Mouse (Mus musculus) lung, postnatal 36 days (tissue): ENCODE measurements around the gene Gtse1.
A peak's percentile ranks its signal among the peaks of the same experiment; 100 is the strongest.
"Not testable (repeated sequence)": the region's sequence is repeated elsewhere in the genome, so short reads cannot be mapped to it uniquely, and the experiment has no call there.

Experiments
- DNase-seq: peaks from one replicate; pipeline ENCODE4 v3.0.0; 2022; ENCODE audit warnings: mixed read lengths

Gene Gtse1

GRCm38 (mm10) chr15:85859490-85860031 lies at the start of gene Gtse1:
Gene Gtse1 (plus strand): TSS chr15:85859745.
- DNase-seq: peak; percentile 99

GRCm38 (mm10) chr15:85810462-85810805 lies 49.1 kb upstream of the Gtse1 start:
- DNase-seq: no peak

- DNase-seq: peak; percentile 76
Measured at GRCm38 (mm10) chr15:85810806-85811521, 48.6 kb upstream of the Gtse1 start.

GRCm38 (mm10) chr15:85811535-85812277 lies 47.8 kb upstream of the Gtse1 start, which contains the start of gene Cdpf1:
Gene Cdpf1 (minus strand): TSS chr15:85811697.
- DNase-seq: peak; percentile 99

- no peak for DNase-seq
Measured at GRCm38 (mm10) chr15:85813428-85813827, 46.1 kb upstream of the Gtse1 start.

GRCm38 (mm10) chr15:85821203-85822010 lies 38.1 kb upstream of the Gtse1 start, which contains the start of gene Pkdrej:
Gene Pkdrej (minus strand): TSS chr15:85821734.
- DNase-seq: no peak

- DNase-seq: peak; percentile 26
Measured at GRCm38 (mm10) chr15:85822011-85822359, 37.6 kb upstream of the Gtse1 start.

- no peak for DNase-seq
Measured at GRCm38 (mm10) chr15:85826676-85827075, 32.9 kb upstream of the Gtse1 start.

- peak; percentile 44 for DNase-seq
Measured at GRCm38 (mm10) chr15:85828071-85828470, 31.5 kb upstream of the Gtse1 start.

- DNase-seq: no peak
Measured at GRCm38 (mm10) chr15:85829470-85829869, 30.1 kb upstream of the Gtse1 start.

- DNase-seq: peak; percentile 95
Measured at GRCm38 (mm10) chr15:85831954-85832590, 27.5 kb upstream of the Gtse1 start, which contains the start of gene Ttc38. Gene Ttc38 (plus strand): TSS chr15:85832306.

- DNase-seq: no peak
Measured at GRCm38 (mm10) chr15:85832599-85832998, 26.9 kb upstream of the Gtse1 start.

- peak; percentile 28 for DNase-seq
Measured at GRCm38 (mm10) chr15:85835335-85835734, 24.2 kb upstream of the Gtse1 start.

- DNase-seq: no peak
Measured at GRCm38 (mm10) chr15:85836887-85837286, 22.7 kb upstream of the Gtse1 start.

GRCm38 (mm10) chr15:85840983-85841382 lies 18.6 kb upstream of the Gtse1 start:
- peak; percentile 30 for DNase-seq

- no peak for DNase-seq
Measured at GRCm38 (mm10) chr15:85841796-85842360, 17.7 kb upstream of the Gtse1 start.

GRCm38 (mm10) chr15:85845071-85845470 lies 14.5 kb upstream of the Gtse1 start:
- no peak for DNase-seq

- DNase-seq: no peak
Measured at GRCm38 (mm10) chr15:85851656-85852392, 7.7 kb upstream of the Gtse1 start.

- DNase-seq: no peak
Measured at GRCm38 (mm10) chr15:85858980-85859489, 510 bp upstream of the Gtse1 start.

- DNase-seq: not testable (repeated sequence)
Measured at GRCm38 (mm10) chr15:85865913-85866312, 6.4 kb downstream of the Gtse1 start.

- peak; percentile 83 for DNase-seq
Measured at GRCm38 (mm10) chr15:85867696-85868095, 8.2 kb downstream of the Gtse1 start.
